Mouse (Mus musculus): ENCODE results near the gene Dab2ip. TPM values are rescaled to one million over a fixed set of nuclear protein-coding genes. Genes with fewer than 3 reads are reported as not detected.

Gene Dab2ip
- polyA plus RNA-seq, 1 experiment from 2014 or later = 54.9 TPM

- ATAC-seq = no peak
- 72% methylated on average over 7 of the region's 7 CpGs for WGBS
- Histone ChIP-seq H3K4me2 (replicated peaks) (no peak overlapping the region), H3K36me3 (no peaks in the 10 kb centered on the region), H3K9me3 (no peaks in the 10 kb centered on the region), H3K27ac (no peak overlapping the region), H3K27me3 (replicated peaks) (no peaks in the 10 kb centered on the region), H3K4me1 (replicated peaks) (peaks cover 50% of the 10 kb centered on the region), H3K9ac (no peak overlapping the region), H3K4me3 (replicated peaks) (no peak overlapping the region)
Observed at GRCm38 (mm10) chr2:35628052-35628451, 70.0 kb downstream of the Dab2ip start.

- no peak overlapping the region for H3K9ac ChIP-seq
- ATAC-seq = no peak
- no peaks in the 10 kb centered on the region for H3K36me3 ChIP-seq
- H3K4me1 ChIP-seq (replicated peaks) = peaks cover 44% of the 10 kb centered on the region
- H3K27me3 ChIP-seq (replicated peaks) = no peaks in the 10 kb centered on the region
- no peaks in the 10 kb centered on the region for H3K9me3 ChIP-seq
- 91% methylated on average over 4 of the region's 4 CpGs for WGBS
- no peak overlapping the region for H3K4me3 ChIP-seq (replicated peaks)
- H3K4me2 ChIP-seq (replicated peaks) = no peak overlapping the region
- H3K27ac ChIP-seq = no peak overlapping the region
Observed at GRCm38 (mm10) chr2:35628656-35629055, 70.6 kb downstream of the Dab2ip start.

GRCm38 (mm10) chr2:35629126-35629525 lies 71.1 kb downstream of the Dab2ip start:
- ATAC-seq = no peak
- 86% methylated on average over 7 of the region's 8 CpGs for WGBS

GRCm38 (mm10) chr2:35633392-35633791 lies 75.3 kb downstream of the Dab2ip start:
- Histone ChIP-seq H3K4me3 (replicated peaks) (no peak overlapping the region), H3K36me3 (peaks cover 13% of the 10 kb centered on the region; the same call in 1 of the 2 replicates), H3K27me3 (replicated peaks) (no peaks in the 10 kb centered on the region), H3K4me1 (replicated peaks) (0 out of 2 replicates have a peak, but pooled peaks cover 11% of the 10 kb centered on the region), H3K9me3 (no peaks in the 10 kb centered on the region), H3K9ac (no peak overlapping the region), H3K4me2 (replicated peaks) (no peak overlapping the region), H3K27ac (no peak overlapping the region)
- WGBS = 90% methylated on average over 4 of the region's 4 CpGs
- ATAC-seq = no peak

More at GRCm38 (mm10) chr2:35629126-35629525, 71.1 kb downstream of the Dab2ip start:
- Histone ChIP-seq H3K4me3 (replicated peaks) (no peak overlapping the region), H3K27me3 (replicated peaks) (no peaks in the 10 kb centered on the region), H3K9me3 (no peaks in the 10 kb centered on the region), H3K4me2 (replicated peaks) (no peak overlapping the region), H3K9ac (no peak overlapping the region), H3K27ac (no peak overlapping the region), H3K4me1 (replicated peaks) (peaks cover 43% of the 10 kb centered on the region), H3K36me3 (no peaks in the 10 kb centered on the region)

- Histone ChIP-seq H3K4me2 (replicated peaks) (no peak overlapping the region), H3K4me1 (replicated peaks) (0 out of 2 replicates have a peak, but pooled peaks cover 8% of the 10 kb centered on the region), H3K27me3 (replicated peaks) (no peaks in the 10 kb centered on the region), H3K27ac (no peak overlapping the region), H3K9me3 (no peaks in the 10 kb centered on the region), H3K4me3 (replicated peaks) (no peak overlapping the region), H3K36me3 (peaks cover 17% of the 10 kb centered on the region; the same call in 1 of the 2 replicates), H3K9ac (no peak overlapping the region)
- no peak for ATAC-seq
- WGBS = 89% methylated on average over 4 of the region's 4 CpGs
Observed at GRCm38 (mm10) chr2:35634963-35635362, 76.9 kb downstream of the Dab2ip start.

GRCm38 (mm10) chr2:35635541-35635940 lies 77.5 kb downstream of the Dab2ip start:
- Histone ChIP-seq H3K4me1 (replicated peaks) (peaks cover 12% of the 10 kb centered on the region; the same call in 1 of the 2 replicates), H3K4me3 (replicated peaks) (no peak overlapping the region), H3K27me3 (replicated peaks) (no peaks in the 10 kb centered on the region), H3K27ac (no peak overlapping the region), H3K4me2 (replicated peaks) (no peak overlapping the region), H3K9ac (no peak overlapping the region), H3K36me3 (peaks cover 17% of the 10 kb centered on the region; the same call in 1 of the 2 replicates), H3K9me3 (no peaks in the 10 kb centered on the region)
- no peak for ATAC-seq
- 68% methylated on average over 4 of the region's 4 CpGs for WGBS

- 76% methylated on average over 13 of the region's 13 CpGs for whole genome bisulfite sequencing
- no peaks in the 10 kb centered on the region for H3K9me3 ChIP-seq
- ATAC-seq = no peak
- no peak overlapping the region for H3K4me2 ChIP-seq (replicated peaks)
- no peak overlapping the region for H3K9ac ChIP-seq
- H3K36me3 ChIP-seq = peaks cover 17% of the 10 kb centered on the region; the same call in 1 of the 2 replicates
- peaks cover 16% of the 10 kb centered on the region; the same call in 1 of the 2 replicates for H3K4me1 ChIP-seq (replicated peaks)
- H3K27me3 ChIP-seq (replicated peaks) = no peaks in the 10 kb centered on the region
- no peak overlapping the region for H3K27ac ChIP-seq
- H3K4me3 ChIP-seq (replicated peaks) = no peak overlapping the region
Observed at GRCm38 (mm10) chr2:35637880-35638535, 79.9 kb downstream of the Dab2ip start.

- Histone ChIP-seq H3K4me1 (replicated peaks) (peaks cover 11% of the 10 kb centered on the region; the same call in 1 of the 2 replicates), H3K4me3 (replicated peaks) (no peak overlapping the region), H3K9me3 (no peaks in the 10 kb centered on the region), H3K9ac (no peak overlapping the region), H3K27ac (no peak overlapping the region), H3K36me3 (peaks cover 22% of the 10 kb centered on the region), H3K27me3 (replicated peaks) (no peaks in the 10 kb centered on the region), H3K4me2 (replicated peaks) (no peak overlapping the region)
- WGBS = 91% methylated on average over 2 of the region's 2 CpGs
- ATAC-seq = no peak
Observed at GRCm38 (mm10) chr2:35639799-35640198, 81.7 kb downstream of the Dab2ip start.

- ATAC-seq = no peak
Observed at GRCm38 (mm10) chr2:35640576-35640975, 82.5 kb downstream of the Dab2ip start.

GRCm38 (mm10) chr2:35642224-35642623 lies 84.2 kb downstream of the Dab2ip start:
- Histone ChIP-seq H3K4me3 (replicated peaks) (no peak overlapping the region), H3K4me1 (replicated peaks) (peaks cover 7% of the 10 kb centered on the region; the same call in 1 of the 2 replicates), H3K9me3 (no peaks in the 10 kb centered on the region), H3K27me3 (replicated peaks) (no peaks in the 10 kb centered on the region), H3K4me2 (replicated peaks) (no peak overlapping the region), H3K27ac (no peak overlapping the region), H3K36me3 (peaks cover 14% of the 10 kb centered on the region), H3K9ac (no peak overlapping the region)
- ATAC-seq = no peak
- WGBS = 85% methylated on average over 7 of the region's 7 CpGs

More at GRCm38 (mm10) chr2:35640576-35640975, 82.5 kb downstream of the Dab2ip start:
- 62% methylated on average over 13 of the region's 13 CpGs for WGBS
- Histone ChIP-seq H3K4me3 (replicated peaks) (no peak overlapping the region), H3K9ac (no peak overlapping the region), H3K36me3 (peaks cover 25% of the 10 kb centered on the region), H3K27ac (no peak overlapping the region), H3K4me2 (replicated peaks) (no peak overlapping the region), H3K9me3 (no peaks in the 10 kb centered on the region), H3K27me3 (replicated peaks) (no peaks in the 10 kb centered on the region), H3K4me1 (replicated peaks) (peaks cover 8% of the 10 kb centered on the region; the same call in 1 of the 2 replicates)

- ATAC-seq = no peak
- Histone ChIP-seq H3K4me1 (replicated peaks) (no peaks in the 10 kb centered on the region; the same call in 1 of the 2 replicates), H3K27me3 (replicated peaks) (no peaks in the 10 kb centered on the region), H3K9me3 (no peaks in the 10 kb centered on the region), H3K4me3 (replicated peaks) (no peak overlapping the region), H3K27ac (no peak overlapping the region), H3K4me2 (replicated peaks) (no peak overlapping the region), H3K36me3 (peaks cover 8% of the 10 kb centered on the region), H3K9ac (no peak overlapping the region)
- 88% methylated on average over 8 of the region's 8 CpGs for WGBS
Observed at GRCm38 (mm10) chr2:35646553-35646952, 88.5 kb downstream of the Dab2ip start.

GRCm38 (mm10) chr2:35649708-35650107 lies 91.6 kb downstream of the Dab2ip start:
- H3K4me2 ChIP-seq (replicated peaks) = no peak overlapping the region
- no peaks in the 10 kb centered on the region for H3K9me3 ChIP-seq
- peaks cover 4% of the 10 kb centered on the region; the same call in 1 of the 2 replicates for H3K36me3 ChIP-seq
- H3K9ac ChIP-seq = no peak overlapping the region
- H3K4me1 ChIP-seq (replicated peaks) = peaks cover 6% of the 10 kb centered on the region
- 34% methylated on average over 4 of the region's 4 CpGs for WGBS
- no peak overlapping the region for H3K4me3 ChIP-seq (replicated peaks)
- ATAC-seq = peak; percentile 59
- no peaks in the 10 kb centered on the region for H3K27me3 ChIP-seq (replicated peaks)
- H3K27ac ChIP-seq = no peak overlapping the region

GRCm38 (mm10) chr2:35651297-35651731 lies 93.2 kb downstream of the Dab2ip start:
- ATAC-seq = no peak
- Histone ChIP-seq H3K9ac (no peak overlapping the region), H3K27me3 (replicated peaks) (no peaks in the 10 kb centered on the region), H3K4me1 (replicated peaks) (peaks cover 6% of the 10 kb centered on the region), H3K36me3 (no peaks in the 10 kb centered on the region), H3K4me3 (replicated peaks) (no peak overlapping the region), H3K9me3 (no peaks in the 10 kb centered on the region), H3K27ac (no peak overlapping the region), H3K4me2 (replicated peaks) (no peak overlapping the region)
- 46% methylated on average over 6 of the region's 6 CpGs for WGBS

Data from intestine, embryonic 15.5 days (tissue).